Mouse (Mus musculus) layer of hippocampus, postnatal 36 days (tissue): ENCODE data around the gene Unc93b1. TPM values are rescaled to one million over a fixed set of nuclear protein-coding genes. Genes with fewer than 3 reads are reported as not detected.

Experiments
- DNase-seq, 2 experiments: peaks; one replicate each; pipeline ENCODE4 v3.0.0; 2022
- total RNA-seq, 2 experiments: library from RNA; stranded (reverse); gene quantifications; 2 replicates each; pipeline ENCODE4 v1.2.3; 2021

Gene Unc93b1
- total RNA-seq, 2 experiments from 2014 or later: 14.2 to 14.5 TPM

GRCm38 (mm10) chr19:3985261-3985681 is 50.3 kb downstream of the Unc93b1 start:
- no peak for DNase-seq

DNA sequence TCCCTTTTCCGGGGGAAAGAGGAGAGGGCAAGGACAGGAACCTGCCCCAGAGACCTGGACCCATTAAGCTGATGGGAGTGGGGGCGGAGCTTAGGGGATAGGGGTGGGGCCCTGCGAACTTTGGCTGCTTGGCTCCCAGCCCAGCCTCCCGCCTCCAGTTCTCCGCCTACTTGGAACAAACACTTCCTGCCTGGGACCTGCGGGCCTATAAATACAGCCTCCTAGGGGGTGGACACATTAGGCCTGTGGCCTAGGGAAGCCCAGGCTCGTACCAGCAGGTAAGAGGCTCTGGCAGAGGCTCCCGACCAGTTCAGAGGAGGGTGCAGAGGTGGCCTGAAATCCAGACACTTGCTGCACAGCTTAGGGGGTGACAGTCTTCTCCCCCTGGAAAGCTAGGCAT is 51.3 kb downstream of the Unc93b1 start, which contains the start of gene Acy3:
TSS of gene Acy3 (plus strand) at position 237 of the 400 bp plus-strand sequence.
- peak; percentile 42 to 55 for DNase-seq

- DNase-seq: no peak
Observed at GRCm38 (mm10) chr19:3988066-3988465, 53.1 kb downstream of the Unc93b1 start.

GRCm38 (mm10) chr19:3988750-3989149 is 53.8 kb downstream of the Unc93b1 start:
- no peak for DNase-seq

GRCm38 (mm10) chr19:3990804-3991203 is 55.8 kb downstream of the Unc93b1 start:
- no peak for DNase-seq

DNA sequence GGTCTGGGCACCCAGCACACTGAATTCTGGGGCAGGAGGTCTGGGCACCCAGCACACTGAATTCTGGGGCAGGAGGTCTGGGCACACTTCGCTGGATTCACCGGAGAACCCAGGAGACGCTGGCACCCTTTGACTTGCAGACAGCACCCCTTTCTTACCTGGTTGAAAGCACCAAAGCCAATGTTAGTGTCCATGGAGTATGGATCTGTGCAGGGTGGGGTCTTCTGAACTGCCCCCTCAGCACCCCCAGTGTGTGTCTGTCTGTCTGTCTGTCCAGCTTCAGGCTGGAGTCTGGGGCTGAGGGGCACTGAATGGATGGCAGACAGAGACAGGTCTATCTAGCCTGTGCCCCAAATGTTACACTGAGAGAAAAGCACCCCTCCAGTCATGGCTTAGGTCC is 56.6 kb downstream of the Unc93b1 start:
- no peak for DNase-seq

GRCm38 (mm10) chr19:3991966-3992365 is 57.0 kb downstream of the Unc93b1 start:
- no peak for DNase-seq

DNA sequence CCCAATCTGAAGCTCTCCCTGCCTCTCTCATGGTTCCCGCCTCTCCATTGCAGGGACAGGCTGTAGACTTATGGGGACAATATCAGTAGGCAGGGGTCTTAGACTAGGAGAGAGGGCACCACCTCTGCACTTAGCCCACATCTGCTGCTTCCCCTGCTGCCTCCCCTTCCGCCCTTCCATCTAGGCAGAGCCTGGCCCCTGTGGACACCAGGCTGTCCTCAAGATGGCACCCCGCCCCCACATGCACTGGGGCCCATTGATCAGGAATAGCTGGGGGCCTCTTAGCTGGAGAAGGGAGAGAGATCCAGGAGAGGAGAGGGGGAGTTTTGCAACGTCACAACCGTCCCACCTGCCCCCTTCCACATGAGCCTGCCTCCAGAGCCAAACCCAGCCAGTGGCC is 57.4 kb downstream of the Unc93b1 start, which contains the start of gene Tbx10:
TSS of gene Tbx10 (plus strand) at position 337 of the 400 bp plus-strand sequence.
- no peak for DNase-seq

- no peak for DNase-seq
Observed at GRCm38 (mm10) chr19:3994932-3995331, 59.9 kb downstream of the Unc93b1 start.

GRCm38 (mm10) chr19:3995505-3995904 is 60.5 kb downstream of the Unc93b1 start:
- no peak for DNase-seq

DNA sequence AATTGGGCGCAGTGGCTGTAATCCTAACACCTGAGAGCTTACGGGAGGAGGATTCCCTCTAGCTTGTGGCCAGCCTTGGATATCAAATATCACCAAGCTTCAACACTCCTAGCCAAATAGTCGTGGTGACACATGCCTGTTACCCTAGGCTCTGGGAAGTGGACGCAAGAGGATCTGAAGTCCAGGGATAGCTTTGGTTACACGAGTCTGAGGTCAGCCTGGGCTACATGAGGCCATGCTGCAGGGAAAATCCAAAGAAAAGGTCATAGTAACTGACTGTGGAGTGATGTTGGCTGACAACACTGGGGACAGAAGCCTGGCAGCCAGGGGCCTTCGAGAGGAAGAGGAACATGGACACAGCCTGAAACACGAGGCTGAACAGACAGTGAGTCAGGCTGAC is 61.1 kb downstream of the Unc93b1 start:
- DNase-seq: no peak

DNA sequence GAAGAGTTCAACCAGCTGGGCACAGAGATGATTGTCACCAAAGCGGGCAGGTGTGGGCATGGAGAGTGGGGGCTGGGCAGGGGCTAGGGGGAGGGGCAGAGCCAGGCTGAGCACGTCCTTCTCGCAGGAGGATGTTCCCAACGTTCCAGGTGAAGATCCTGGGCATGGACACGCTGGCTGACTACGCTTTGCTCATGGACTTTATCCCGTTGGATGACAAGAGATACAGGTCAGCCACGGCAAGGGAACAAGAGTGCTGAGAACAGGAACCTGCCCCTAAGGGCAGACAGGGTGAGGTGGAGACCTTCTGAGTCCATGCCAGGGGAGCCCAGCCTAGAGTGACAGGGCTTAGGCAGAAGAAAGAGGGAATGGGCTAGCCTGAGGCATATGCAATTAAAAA is 61.8 kb downstream of the Unc93b1 start:
- no peak for DNase-seq

DNA sequence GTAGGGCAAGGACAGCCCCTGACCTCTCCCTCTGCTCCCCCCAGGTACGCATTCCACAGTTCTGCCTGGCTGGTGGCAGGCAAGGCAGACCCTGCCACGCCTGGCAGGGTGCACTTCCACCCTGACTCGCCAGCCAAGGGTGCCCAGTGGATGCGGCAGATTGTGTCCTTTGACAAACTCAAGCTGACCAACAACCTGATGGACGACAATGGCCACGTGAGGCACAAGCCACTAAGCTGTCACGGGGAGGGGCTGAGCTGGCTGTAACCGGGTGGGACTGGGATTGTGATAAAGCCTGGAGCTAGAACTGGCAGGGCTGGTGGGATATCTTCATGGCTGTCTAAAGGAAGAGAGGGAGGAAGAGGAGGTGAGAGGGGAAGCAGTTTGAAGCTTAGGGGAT is 62.2 kb downstream of the Unc93b1 start:
- no peak for DNase-seq

DNA sequence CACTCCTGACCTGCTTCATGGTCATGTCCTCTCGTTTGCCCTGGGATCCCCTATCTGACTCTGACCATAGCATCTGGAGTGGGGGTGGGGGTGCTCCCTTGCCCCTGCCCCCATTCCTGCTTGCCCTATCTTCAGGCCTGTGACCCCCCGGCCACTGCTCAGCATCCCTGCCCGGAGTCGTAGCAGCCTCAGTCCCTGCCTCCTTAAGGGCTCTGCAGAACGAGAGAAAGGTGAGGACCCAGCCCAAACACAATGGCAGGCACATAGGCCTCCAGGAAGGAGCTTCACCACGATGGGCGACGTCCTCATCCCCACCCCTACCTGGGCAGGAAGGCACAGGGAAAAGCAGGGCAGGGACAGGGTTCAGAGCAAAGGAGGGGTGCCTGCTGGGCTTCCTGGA is 63.3 kb downstream of the Unc93b1 start:
- DNase-seq: no peak

Other genes with a start within 250 kb of the Unc93b1 start
- 10 to 100 TPM; 10.2 to 11.4 TPM for gene Lrp5, start 248.6 kb upstream of the Unc93b1 start, total RNA-seq
- gene 1810055G02Rik, start 226.9 kb upstream of the Unc93b1 start, total RNA-seq: 10 to 100 TPM; 22.4 to 28.7 TPM
- 10 to 100 TPM; 56.6 to 60.1 TPM for gene Kmt5b, start 167.8 kb upstream of the Unc93b1 start, total RNA-seq
- gene Chka, start 83.4 kb upstream of the Unc93b1 start, total RNA-seq: 100 to 1,000 TPM; 106 to 122 TPM
- gene Tcirg1, start 28.1 kb upstream of the Unc93b1 start, total RNA-seq: 10 to 100 TPM; 20.2 to 22.4 TPM
- gene Ndufs8, start 22.4 kb upstream of the Unc93b1 start, total RNA-seq: 100 to 1,000 TPM; 133 to 144 TPM
- gene Aldh3b1, start 5.4 kb upstream of the Unc93b1 start, total RNA-seq: 1 to 10 TPM; 2.8 to 3.0 TPM
- gene Aldh3b3, start 23.5 kb downstream of the Unc93b1 start, total RNA-seq: not detected
- under 1 TPM; 0.72 to 0.86 TPM for gene Aldh3b2, start 37.1 kb downstream of the Unc93b1 start, total RNA-seq
- gene Acy3, start 51.4 kb downstream of the Unc93b1 start, total RNA-seq: 1 to 10 TPM; 1.4 TPM
- gene Tbx10, start 57.6 kb downstream of the Unc93b1 start, total RNA-seq: not detected
- gene Nudt8, start 65.4 kb downstream of the Unc93b1 start, total RNA-seq: 10 to 100 TPM in 1 of 2 experiments, 1 to 10 TPM in 1; 8.2 to 11.1 TPM
- gene Gm49405, start 65.4 kb downstream of the Unc93b1 start, total RNA-seq: 1 to 10 TPM; 1.4 to 2.1 TPM
- gene Doc2g, start 68.1 kb downstream of the Unc93b1 start, total RNA-seq: 1 to 10 TPM; 4.2 to 4.4 TPM
- gene Ndufv1, start 77.6 kb downstream of the Unc93b1 start, total RNA-seq: 100 to 1,000 TPM; 238 to 250 TPM
- 100 to 1,000 TPM; 377 to 393 TPM for gene Gstp1, start 102.8 kb downstream of the Unc93b1 start, total RNA-seq
- gene Gstp2, start 110.8 kb downstream of the Unc93b1 start, total RNA-seq: 10 to 100 TPM; 36.3 to 43.5 TPM
- gene Gstp3, start 124.4 kb downstream of the Unc93b1 start, total RNA-seq: not detected
- not detected for gene Cabp2, start 146.4 kb downstream of the Unc93b1 start, total RNA-seq
- 10 to 100 TPM; 29.7 to 46.0 TPM for gene Cdk2ap2, start 162.0 kb downstream of the Unc93b1 start, total RNA-seq
- 100 to 1,000 TPM; 169 to 174 TPM for gene Pitpnm1, start 164.8 kb downstream of the Unc93b1 start, total RNA-seq
- 100 to 1,000 TPM; 108 to 128 TPM for gene Aip, start 190.7 kb downstream of the Unc93b1 start, total RNA-seq
- gene Gpr152, start 204.6 kb downstream of the Unc93b1 start, total RNA-seq: under 1 TPM; 0.10 TPM
- gene Cabp4, start 208.8 kb downstream of the Unc93b1 start, total RNA-seq: under 1 TPM; 0.17 to 0.28 TPM
- gene Coro1b, start 213.4 kb downstream of the Unc93b1 start, total RNA-seq: 10 to 100 TPM; 83.8 to 90.0 TPM
- 1 to 10 TPM; 1.6 to 3.8 TPM for gene Ptprcap, start 218.4 kb downstream of the Unc93b1 start, total RNA-seq
- gene Rps6kb2, start 228.2 kb downstream of the Unc93b1 start, total RNA-seq: 10 to 100 TPM; 34.5 to 45.1 TPM
- gene Carns1, start 240.3 kb downstream of the Unc93b1 start, total RNA-seq: 1 to 10 TPM; 7.1 to 9.9 TPM